25 mouse cellular contexts compared by ENCODE assay signal in genomic region chr5:115861991-115862390, GRCm38 (mm10). TPM values are rescaled to one million over a fixed set of nuclear protein-coding genes. Genes with fewer than 3 reads are reported as not detected.
DNase-seq lines count a peak whose midpoint lies in the region; ATAC-seq lines count a peak whose summit lies in the region.
"Had no signal": no experiment of that assay in that cellular context is flagged by ENCODE, and none has a peak within 500 bp of the region (broad histone marks: within the 10 kb centered on the region; RNA-seq: fewer than 3 reads in every experiment).

No protein-coding gene starts in this region.

- no peak for DNase-seq in embryonic facial prominence, embryonic 10.5 days (ENCODE audit: low spot score)
- DNase-seq in midbrain, embryonic 10.5 days (ENCODE audit: low spot score): peak; percentile 24
- DNase-seq in midbrain, embryonic 11.5 days (ENCODE audit: low spot score, missing footprints): no peak
- DNase-seq in retina, postnatal 7 days (ENCODE audit: low read depth, low spot score): peak; percentile 51
- no peak for DNase-seq in gastrocnemius, postnatal 25 days
- DNase-seq: adrenal gland, adult 8-10 months; adrenal gland, postnatal 14 days; adrenal gland, postnatal 36 days; B cell, adult 2 months; cerebellum, adult 11-12 months; cerebellum, adult 2 months; cerebellum, adult 9-10 months; cerebellum, postnatal 10 days; cerebellum, postnatal 25 days had no signal

- H3K4me2 ChIP-seq in embryonic facial prominence, embryonic 15.5 days (replicated peaks): no peak overlapping the region
- no peak overlapping the region for H3K4me2 ChIP-seq in midbrain, embryonic 11.5 days
- H3K4me2 ChIP-seq: embryonic facial prominence, embryonic 13.5 days; forebrain, embryonic 12.5 days had no signal

- peaks cover 6% of the 10 kb centered on the region; the same call in 1 of the 2 replicates for H3K4me1 ChIP-seq in embryonic facial prominence, embryonic 15.5 days
- peaks cover 11% of the 10 kb centered on the region for H3K4me1 ChIP-seq in embryonic facial prominence, embryonic 10.5 days
- peaks cover 33% of the 10 kb centered on the region for H3K4me1 ChIP-seq in midbrain, embryonic 10.5 days
- no peaks in the 10 kb centered on the region; the same call in 1 of the 2 replicates for H3K4me1 ChIP-seq in midbrain, embryonic 11.5 days (ENCODE audit: control insufficient read depth, insufficient read depth, low read length)
- H3K4me1 ChIP-seq: forebrain, embryonic 12.5 days had no signal

- ATAC-seq in embryonic facial prominence, embryonic 15.5 days (ENCODE audit: insufficient number of reproducible peaks, low FRiP score, low TSS enrichment, low read depth): 0 out of 2 replicates have a peak, but pooled peaks have one; percentile 31
- no peak for ATAC-seq in midbrain, embryonic 11.5 days (ENCODE audit: low FRiP score)
- ATAC-seq: activated CD4-positive, CD25-positive, alpha-beta regulatory T cell, adult 4 months; CD4-positive, CD25-positive, alpha-beta regulatory T cell, adult 4 months; forebrain, embryonic 14.5 days; forebrain, embryonic 16.5 days; Patski had no signal

- H3K4me3 ChIP-seq in embryonic facial prominence, embryonic 15.5 days (replicated peaks): no peak overlapping the region
- no peak overlapping the region for H3K4me3 ChIP-seq in embryonic facial prominence, embryonic 10.5 days
- no peak overlapping the region for H3K4me3 ChIP-seq in midbrain, embryonic 10.5 days
- no peak overlapping the region for H3K4me3 ChIP-seq in midbrain, embryonic 11.5 days (ENCODE audit: low read depth, low read length)
- H3K4me3 ChIP-seq: embryonic facial prominence, embryonic 13.5 days; forebrain, embryonic 10.5 days; forebrain, embryonic 12.5 days had no signal

- no peaks in the 10 kb centered on the region for H3K27me3 ChIP-seq in embryonic facial prominence, embryonic 15.5 days
- H3K27me3 ChIP-seq in embryonic facial prominence, embryonic 10.5 days (replicated peaks; ENCODE audit: low read depth, poor library complexity, severe bottlenecking): no peaks in the 10 kb centered on the region
- no peaks in the 10 kb centered on the region for H3K27me3 ChIP-seq in midbrain, embryonic 10.5 days (ENCODE audit: low read depth, poor library complexity, severe bottlenecking)
- no peaks in the 10 kb centered on the region for H3K27me3 ChIP-seq in midbrain, embryonic 11.5 days (ENCODE audit: control insufficient read depth, insufficient read depth, low read length)
- H3K27me3 ChIP-seq: CH12.LX; embryonic facial prominence, embryonic 13.5 days; forebrain, embryonic 12.5 days; Patski had no signal

- H3K9me3 ChIP-seq in embryonic facial prominence, embryonic 15.5 days (replicated peaks): no peaks in the 10 kb centered on the region
- H3K9me3 ChIP-seq in embryonic facial prominence, embryonic 10.5 days: no peaks in the 10 kb centered on the region
- H3K9me3 ChIP-seq in midbrain, embryonic 10.5 days (replicated peaks): no peaks in the 10 kb centered on the region
- H3K9me3 ChIP-seq in midbrain, embryonic 11.5 days (ENCODE audit: control insufficient read depth, low read length): no peaks in the 10 kb centered on the region
- H3K9me3 ChIP-seq: embryonic facial prominence, embryonic 13.5 days; forebrain, embryonic 10.5 days; forebrain, embryonic 12.5 days; G1E had no signal

- H3K9ac ChIP-seq in embryonic facial prominence, embryonic 15.5 days: no peak overlapping the region
- no peak overlapping the region for H3K9ac ChIP-seq in midbrain, embryonic 11.5 days (ENCODE audit: low read length)
- H3K9ac ChIP-seq: embryonic facial prominence, embryonic 13.5 days; forebrain, embryonic 12.5 days had no signal

- H3K36me3 ChIP-seq in embryonic facial prominence, embryonic 15.5 days: peaks cover 12% of the 10 kb centered on the region; the same call in 1 of the 2 replicates
- H3K36me3 ChIP-seq in embryonic facial prominence, embryonic 10.5 days (replicated peaks): peaks cover 94% of the 10 kb centered on the region
- peaks cover 96% of the 10 kb centered on the region for H3K36me3 ChIP-seq in midbrain, embryonic 10.5 days
- peaks cover 9% of the 10 kb centered on the region for H3K36me3 ChIP-seq in midbrain, embryonic 11.5 days (ENCODE audit: control insufficient read depth, insufficient read depth, low read length)

- H3K27ac ChIP-seq in embryonic facial prominence, embryonic 15.5 days (replicated peaks): no peak overlapping the region
- H3K27ac ChIP-seq in embryonic facial prominence, embryonic 10.5 days (replicated peaks): no peak overlapping the region
- H3K27ac ChIP-seq in midbrain, embryonic 10.5 days (replicated peaks): no peak overlapping the region
- H3K27ac ChIP-seq in midbrain, embryonic 11.5 days (ENCODE audit: low read depth, low read length): no peak overlapping the region
- H3K27ac ChIP-seq: embryonic facial prominence, embryonic 13.5 days; forebrain, embryonic 10.5 days; forebrain, embryonic 12.5 days had no signal

- WGBS in embryonic facial prominence, embryonic 15.5 days: 93% methylated on average over 10 of the region's 10 CpGs
- WGBS in embryonic facial prominence, embryonic 10.5 days: 92% methylated on average over 10 of the region's 10 CpGs
- 78% methylated on average over 10 of the region's 10 CpGs for WGBS in midbrain, embryonic 10.5 days
- WGBS in midbrain, embryonic 11.5 days: 73% methylated on average over 10 of the region's 10 CpGs

RNA-seq across cellular contexts. Expression of gene Cit, which starts 16.9 kb away (rescaled TPM):
- 25.0 and 26.5 TPM in 2 replicates for polyA plus RNA-seq in embryonic facial prominence, embryonic 15.5 days (2015; fragmentation: Nextera tagmentation; extraction: Ambion mirVana)
- polyA plus RNA-seq in embryonic facial prominence, embryonic 10.5 days (2016; fragmentation: Nextera tagmentation; extraction: Ambion mirVana): 41.3 and 44.0 TPM in 2 replicates
- polyA plus RNA-seq in midbrain, embryonic 10.5 days (2016; fragmentation: Nextera tagmentation; extraction: Ambion mirVana): 45.5 and 47.2 TPM in 2 replicates
- polyA plus RNA-seq in midbrain, embryonic 11.5 days (2014; fragmentation: Nextera tagmentation; extraction: Ambion mirVana): 27.6 and 30.7 TPM in 2 replicates
- 1 to 10 TPM; 1.4 to 1.8 TPM for total RNA-seq in gastrocnemius, postnatal 25 days (2021)

Comparison
In these comparisons a context has a peak if more than half of its experiments do, and no peak if none do; other contexts are left out.
1. DNase-seq: peak in midbrain, embryonic 10.5 days (single experiment) and retina, postnatal 7 days (single experiment); none in embryonic facial prominence, embryonic 10.5 days (single experiment), midbrain, embryonic 11.5 days (single experiment) and gastrocnemius, postnatal 25 days (single experiment).